8 mouse cellular contexts compared by ENCODE assay signal in genomic region chr1:82150219-82151128, GRCm38 (mm10).
DNase-seq lines count a peak whose midpoint lies in the region; ATAC-seq lines count a peak whose summit lies in the region.

No protein-coding gene starts in this region.

- 0 out of 2 replicates have a peak overlapping the region, but pooled peaks have one; percentile 16 for H3K27ac ChIP-seq in embryonic facial prominence, embryonic 10.5 days (replicated peaks)
- no peak overlapping the region for H3K27ac ChIP-seq in intestine, embryonic 15.5 days
- H3K27ac ChIP-seq in stomach, embryonic 16.5 days (ENCODE audit: low read length) = peak overlapping the region; percentile 65

- no peak overlapping the region; the same call in 1 of the 2 replicates for H3K4me2 ChIP-seq in intestine, embryonic 15.5 days (replicated peaks)
- H3K4me2 ChIP-seq in stomach, embryonic 16.5 days (ENCODE audit: low read depth, low read length) = no peak overlapping the region

- H3K9me3 ChIP-seq in embryonic facial prominence, embryonic 10.5 days = no peaks in the 10 kb centered on the region
- H3K9me3 ChIP-seq in intestine, embryonic 15.5 days = no peaks in the 10 kb centered on the region
- H3K9me3 ChIP-seq in stomach, embryonic 16.5 days (replicated peaks; ENCODE audit: control insufficient read depth, low read length) = no peaks in the 10 kb centered on the region

- 77% methylated on average over 13 of the region's 13 CpGs for WGBS in embryonic facial prominence, embryonic 10.5 days
- 43% methylated on average over 13 of the region's 13 CpGs for WGBS in intestine, embryonic 15.5 days
- WGBS in stomach, embryonic 16.5 days = 41% methylated on average over 13 of the region's 13 CpGs

- no peak overlapping the region for H3K4me3 ChIP-seq in embryonic facial prominence, embryonic 10.5 days
- H3K4me3 ChIP-seq in intestine, embryonic 15.5 days (replicated peaks) = no peak overlapping the region
- H3K4me3 ChIP-seq in stomach, embryonic 16.5 days (replicated peaks; ENCODE audit: low read length) = no peak overlapping the region

- H3K27me3 ChIP-seq in embryonic facial prominence, embryonic 10.5 days (replicated peaks; ENCODE audit: low read depth, poor library complexity, severe bottlenecking) = peaks cover 10% of the 10 kb centered on the region; the same call in 1 of the 2 replicates
- no peaks in the 10 kb centered on the region for H3K27me3 ChIP-seq in intestine, embryonic 15.5 days (replicated peaks)
- H3K27me3 ChIP-seq in stomach, embryonic 16.5 days (ENCODE audit: control insufficient read depth, insufficient read depth, low read length) = no peaks in the 10 kb centered on the region

- ATAC-seq in intestine, embryonic 15.5 days = peak; percentile 93
- ATAC-seq in stomach, embryonic 16.5 days (ENCODE audit: insufficient read depth, low FRiP score) = peak; percentile 95
- no peak for ATAC-seq in erythroid progenitor cell, adult 5-6 weeks (replicated peaks; ENCODE audit: low FRiP score, poor library complexity, severe bottlenecking)

- H3K9ac ChIP-seq in intestine, embryonic 15.5 days = no peak overlapping the region
- no peak overlapping the region for H3K9ac ChIP-seq in stomach, embryonic 16.5 days (ENCODE audit: low read length)

- peaks cover 8% of the 10 kb centered on the region; the same call in 1 of the 2 replicates for H3K4me1 ChIP-seq in embryonic facial prominence, embryonic 10.5 days
- H3K4me1 ChIP-seq in intestine, embryonic 15.5 days (replicated peaks) = 0 out of 2 replicates have a peak, but pooled peaks cover 6% of the 10 kb centered on the region
- 0 out of 2 replicates have a peak, but pooled peaks cover 3% of the 10 kb centered on the region for H3K4me1 ChIP-seq in stomach, embryonic 16.5 days (ENCODE audit: control insufficient read depth, insufficient read depth, low read length)

- no peaks in the 10 kb centered on the region for H3K36me3 ChIP-seq in embryonic facial prominence, embryonic 10.5 days (replicated peaks)
- no peaks in the 10 kb centered on the region for H3K36me3 ChIP-seq in intestine, embryonic 15.5 days
- H3K36me3 ChIP-seq in stomach, embryonic 16.5 days (ENCODE audit: control insufficient read depth, insufficient read depth, low read length) = no peaks in the 10 kb centered on the region

- DNase-seq in adrenal gland, postnatal 36 days = peak; percentile 67 to 84
- peak; percentile 42 for DNase-seq in embryonic facial prominence, embryonic 10.5 days (ENCODE audit: low spot score)
- DNase-seq in heart, adult 11 months = peak; percentile 96
- DNase-seq in left cerebral cortex, adult 11 months (ENCODE audit: low spot score) = peak; percentile 2
- DNase-seq in mesoderm, embryonic 11.5 days (ENCODE audit: low read depth, low spot score) = peak; percentile 33

Comparison
In these comparisons a context has a peak if more than half of its experiments do, and no peak if none do; other contexts are left out.
1. DNase-seq: peak in every context shown above with its lines; median percentile 96 in heart, adult 11 months; 76 in adrenal gland, postnatal 36 days; 42 in embryonic facial prominence, embryonic 10.5 days; 33 in mesoderm, embryonic 11.5 days; 2 in left cerebral cortex, adult 11 months.